Mouse (Mus musculus) cerebellum, adult 8-10 months (tissue): ENCODE results near the gene Atp1b3.
"Not testable (repeated sequence)": the region's sequence is repeated elsewhere in the genome, so short reads cannot be mapped to it uniquely, and the experiment has no call there.

ENCODE experiments used
- DNase-seq: peaks from one replicate; pipeline ENCODE4 v3.0.0; 2022

Gene Atp1b3

GRCm38 (mm10) chr9:96364141-96364838 is at the start of gene Atp1b3:
Gene Atp1b3, minus strand, starts transcription at chr9:96364442.
- peak; percentile 100 for DNase-seq

GRCm38 (mm10) chr9:96412821-96413405 is 48.7 kb upstream of the Atp1b3 start:
- no peak for DNase-seq

- DNase-seq = no peak
Observed at GRCm38 (mm10) chr9:96404312-96404711, 40.1 kb upstream of the Atp1b3 start.

- DNase-seq = not testable (repeated sequence)
Observed at GRCm38 (mm10) chr9:96399916-96400315, 35.7 kb upstream of the Atp1b3 start.

GRCm38 (mm10) chr9:96399425-96399878 is 35.2 kb upstream of the Atp1b3 start:
- no peak for DNase-seq

GRCm38 (mm10) chr9:96398614-96399013 is 34.4 kb upstream of the Atp1b3 start:
- DNase-seq = no peak

- DNase-seq = no peak
Observed at GRCm38 (mm10) chr9:96398165-96398564, 33.9 kb upstream of the Atp1b3 start.

GRCm38 (mm10) chr9:96394910-96395690 is 30.9 kb upstream of the Atp1b3 start:
- DNase-seq = no peak

- no peak for DNase-seq
Observed at GRCm38 (mm10) chr9:96393731-96394235, 29.5 kb upstream of the Atp1b3 start.

- no peak for DNase-seq
Observed at GRCm38 (mm10) chr9:96393112-96393511, 28.9 kb upstream of the Atp1b3 start.

GRCm38 (mm10) chr9:96391921-96392320 is 27.7 kb upstream of the Atp1b3 start:
- no peak for DNase-seq

- no peak for DNase-seq
Observed at GRCm38 (mm10) chr9:96383714-96384487, 19.7 kb upstream of the Atp1b3 start.

- no peak for DNase-seq
Observed at GRCm38 (mm10) chr9:96382756-96383155, 18.5 kb upstream of the Atp1b3 start.

GRCm38 (mm10) chr9:96381393-96381792 is 17.2 kb upstream of the Atp1b3 start:
- no peak for DNase-seq

- no peak for DNase-seq
Observed at GRCm38 (mm10) chr9:96379551-96379950, 15.3 kb upstream of the Atp1b3 start.

- no peak for DNase-seq
Observed at GRCm38 (mm10) chr9:96378747-96379146, 14.5 kb upstream of the Atp1b3 start.

- DNase-seq = no peak
Observed at GRCm38 (mm10) chr9:96377096-96377495, 12.9 kb upstream of the Atp1b3 start.

GRCm38 (mm10) chr9:96375819-96376218 is 11.6 kb upstream of the Atp1b3 start:
- DNase-seq = no peak

- DNase-seq = no peak
Observed at GRCm38 (mm10) chr9:96371075-96371474, 6.8 kb upstream of the Atp1b3 start.

GRCm38 (mm10) chr9:96369654-96370384 is 5.6 kb upstream of the Atp1b3 start:
- DNase-seq = no peak

- DNase-seq = no peak
Observed at GRCm38 (mm10) chr9:96365271-96365872, 1.1 kb upstream of the Atp1b3 start.
